Mouse (Mus musculus): ENCODE measurements around the gene Ptpn23.

DNA sequence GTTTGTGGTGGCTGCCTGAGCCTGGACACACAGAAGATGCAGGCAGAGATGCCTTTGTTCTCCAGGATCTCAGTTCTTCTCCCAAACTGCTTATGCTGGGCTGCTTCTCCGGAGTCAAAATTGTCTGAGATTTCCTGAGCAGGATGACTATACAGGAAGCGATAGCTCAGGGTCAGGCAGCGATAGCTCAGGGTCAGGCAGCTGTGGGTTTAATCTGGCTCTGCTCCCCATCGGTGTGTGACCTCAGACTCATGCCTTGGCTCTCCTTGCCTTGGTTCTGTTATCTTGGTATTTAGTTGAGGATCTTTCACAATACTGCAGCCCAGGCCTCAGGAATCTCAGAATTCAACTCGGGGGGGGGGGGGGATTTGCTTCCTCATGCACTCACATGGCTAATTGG, 41.3 kb downstream of the Ptpn23 start:
- TF ChIP-seq CEBPB (IDR thresholded peaks at IDR 0.05; ENCODE audit: low read depth), result peak; percentile 37
- TF ChIP-seq CTCF (IDR thresholded peaks at IDR 0.05; ENCODE audit: control insufficient read depth, insufficient read depth, insufficient read length), result no peak
- TF ChIP-seq MYOD1 (IDR thresholded peaks at IDR 0.05; ENCODE audit: control insufficient read depth, insufficient read length, low read depth), result no peak
- TF ChIP-seq USF1 (IDR thresholded peaks at IDR 0.05; ENCODE audit: low read depth), result no peak
- TF ChIP-seq MYOG (IDR thresholded peaks at IDR 0.05; ENCODE audit: control insufficient read depth, extremely low read depth, insufficient read length), result no peak
- TF ChIP-seq MAX (IDR thresholded peaks at IDR 0.05), result no peak
